Mouse (Mus musculus): ENCODE data around the gene Celf5.
A peak's percentile ranks its signal among the peaks of the same experiment; 100 is the strongest.

Gene Celf5

DNA sequence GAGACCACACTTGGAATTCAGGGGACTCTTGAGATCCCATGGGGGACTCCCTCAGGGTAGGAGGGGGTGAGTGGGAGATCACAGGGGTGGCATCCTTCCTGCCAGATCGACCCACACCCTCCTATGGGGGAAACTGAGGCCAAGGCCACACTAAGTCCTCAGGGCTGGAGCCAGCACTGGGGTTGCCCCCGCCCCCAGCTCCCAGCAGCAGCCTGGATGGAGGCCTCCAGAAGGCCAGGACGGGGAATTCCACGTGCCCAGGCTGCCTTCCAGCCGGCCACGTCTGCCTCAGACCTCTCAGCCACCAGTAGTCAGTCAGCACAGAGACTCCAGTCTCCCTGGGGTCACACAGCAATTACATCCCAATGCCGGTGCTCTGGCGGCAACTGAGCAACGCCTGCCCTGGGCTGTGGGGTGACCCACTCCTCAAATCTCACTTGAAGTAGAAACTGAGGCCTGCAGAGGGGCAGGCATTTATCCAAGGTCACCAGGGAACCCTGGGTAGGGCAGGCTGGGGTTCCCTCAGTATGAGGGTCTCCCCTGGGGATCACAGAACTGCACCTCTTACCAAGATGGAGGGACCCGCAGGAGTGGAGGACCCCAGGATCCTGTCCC is 57.2 kb downstream of the Celf5 start:
- peak; percentile 66 for DNase-seq

DNA sequence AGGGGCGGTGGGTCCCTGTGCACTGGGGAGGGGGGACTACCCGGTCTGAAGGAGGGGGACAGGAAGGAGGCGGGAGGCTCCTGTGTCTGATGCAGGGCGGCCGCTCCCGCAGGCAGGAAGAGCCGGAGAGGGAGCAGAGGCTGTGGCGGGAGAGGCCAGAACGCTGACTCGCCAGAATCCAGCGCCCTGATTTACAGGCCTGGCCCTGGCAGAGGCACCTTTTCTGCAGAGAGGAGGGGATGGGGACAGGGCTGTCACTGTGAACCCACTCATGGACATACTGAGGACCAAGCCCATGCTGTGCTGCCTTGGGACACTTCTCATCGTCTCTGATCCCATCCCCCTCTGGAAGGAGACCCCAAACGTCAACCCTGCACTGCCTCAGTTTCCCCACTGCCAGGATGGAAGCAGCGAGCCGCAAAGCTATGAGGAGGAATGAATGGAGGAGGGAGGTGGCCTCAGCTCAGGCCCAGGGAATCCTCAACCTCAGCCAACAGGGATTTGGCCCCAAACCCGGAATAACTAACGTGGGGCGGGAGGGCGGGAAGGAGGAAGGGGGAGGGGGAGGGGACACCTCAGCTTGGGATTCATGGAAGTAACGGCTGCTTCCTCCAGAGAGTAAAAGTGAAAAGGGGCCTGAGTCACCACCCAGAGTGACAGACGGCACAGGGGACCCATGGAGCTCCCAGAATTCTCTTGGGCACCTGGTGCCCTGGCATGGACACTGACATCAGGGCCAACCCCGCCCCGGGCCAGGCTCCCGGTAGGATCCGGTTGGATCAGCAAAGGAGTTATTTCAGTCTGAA is 58.1 kb downstream of the Celf5 start:
- DNase-seq: peak; percentile 85

DNA sequence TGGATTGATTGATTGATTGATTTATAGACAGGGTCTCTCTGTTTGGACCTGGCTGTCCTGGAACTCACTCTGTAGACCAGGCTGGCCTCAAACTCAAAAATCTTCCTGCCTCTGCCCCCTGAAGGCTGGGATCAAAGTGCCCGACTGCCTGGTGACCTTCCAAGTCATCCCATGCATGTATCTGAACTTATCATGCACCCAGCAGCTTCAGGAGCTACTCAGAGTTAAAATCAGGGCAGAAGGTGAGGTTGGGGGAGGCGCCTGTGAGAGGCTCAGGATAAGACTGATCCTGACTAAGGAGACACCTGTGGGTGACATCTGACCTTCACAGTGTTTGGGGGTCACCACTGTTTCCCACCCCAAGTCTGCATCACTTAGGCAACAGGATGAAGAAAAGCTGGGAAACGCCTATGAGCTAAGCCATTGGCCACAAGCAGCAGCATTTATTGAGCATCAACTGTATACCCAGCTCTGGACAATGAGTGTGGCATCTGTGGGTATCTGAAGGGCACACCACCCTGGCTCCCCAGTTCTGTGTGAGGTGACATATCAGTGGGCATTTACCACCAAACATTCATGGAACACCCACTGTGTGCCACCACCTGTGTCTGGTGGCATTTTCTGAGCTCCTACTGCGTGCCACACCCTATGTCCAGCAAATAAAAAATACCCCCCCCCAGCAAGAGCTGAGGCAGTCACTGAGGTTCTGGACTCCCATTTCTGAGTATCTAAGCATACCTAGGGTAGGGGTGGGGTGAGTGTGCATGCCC is 58.8 kb downstream of the Celf5 start:
- DNase-seq: peak; percentile 27

DNA sequence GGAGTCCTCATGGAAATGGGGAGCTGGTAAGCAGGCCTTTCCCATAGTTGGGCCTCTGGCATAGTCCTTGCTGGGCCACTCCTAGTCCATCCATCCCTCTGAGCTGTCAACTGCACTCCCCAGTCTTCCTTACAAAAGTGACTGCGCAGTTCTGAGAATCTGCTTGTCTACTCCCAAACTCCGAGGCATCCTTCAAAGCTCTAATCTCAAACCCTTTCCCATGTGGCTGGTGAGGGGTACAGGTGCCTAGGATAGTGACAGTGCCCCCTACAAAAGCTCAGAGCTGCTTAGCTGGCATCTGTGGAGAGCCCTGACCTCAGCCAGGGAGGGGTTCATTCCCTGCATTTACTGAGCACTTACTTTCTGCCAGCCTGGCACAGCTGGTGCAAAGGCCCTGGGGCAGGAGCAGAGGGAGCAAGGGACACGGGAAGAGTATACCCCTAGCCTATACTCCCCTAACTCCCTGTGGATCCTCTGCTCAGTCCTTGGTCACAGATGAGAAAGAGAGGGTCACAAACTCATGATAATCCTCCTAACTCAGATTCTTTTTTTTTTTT is 59.8 kb downstream of the Celf5 start:
- peak; percentile 32 for DNase-seq

DNA sequence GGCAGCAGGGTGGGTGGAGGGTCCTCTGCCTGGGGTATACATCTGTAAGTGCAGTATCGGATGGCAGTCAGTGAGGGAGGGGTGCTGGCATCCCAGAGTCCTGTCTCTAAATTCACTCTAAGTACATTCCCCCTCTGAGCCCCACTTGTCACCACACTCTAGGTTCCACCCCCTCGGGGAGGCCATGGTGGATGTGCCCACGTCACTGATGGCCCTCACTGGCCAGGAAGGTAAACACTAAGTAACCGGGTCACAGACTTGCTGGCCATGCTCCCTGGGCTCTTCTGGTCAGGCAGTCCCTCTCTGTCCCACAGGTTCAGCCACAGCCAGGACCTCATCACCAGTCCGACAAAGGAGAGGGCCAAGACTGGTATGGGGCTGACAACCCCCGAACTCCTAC is 60.3 kb downstream of the Celf5 start:
- peak; percentile 39 for DNase-seq

DNA sequence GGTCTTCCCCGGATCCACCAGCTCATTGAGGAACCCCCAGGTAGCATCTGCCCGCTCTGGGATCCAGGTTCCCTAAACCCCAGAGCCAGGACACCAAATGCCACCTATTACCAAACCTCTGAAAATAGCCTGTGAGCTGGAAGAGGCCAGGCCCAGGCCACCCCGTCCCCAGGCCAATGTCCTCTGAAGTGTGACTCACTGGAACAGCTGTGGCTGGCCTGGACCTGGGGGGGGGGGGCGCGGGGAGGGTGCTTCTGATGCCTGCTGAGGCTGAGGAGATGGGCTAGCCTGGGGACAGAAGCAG is 60.8 kb downstream of the Celf5 start:
- DNase-seq: peak; percentile 22

DNA sequence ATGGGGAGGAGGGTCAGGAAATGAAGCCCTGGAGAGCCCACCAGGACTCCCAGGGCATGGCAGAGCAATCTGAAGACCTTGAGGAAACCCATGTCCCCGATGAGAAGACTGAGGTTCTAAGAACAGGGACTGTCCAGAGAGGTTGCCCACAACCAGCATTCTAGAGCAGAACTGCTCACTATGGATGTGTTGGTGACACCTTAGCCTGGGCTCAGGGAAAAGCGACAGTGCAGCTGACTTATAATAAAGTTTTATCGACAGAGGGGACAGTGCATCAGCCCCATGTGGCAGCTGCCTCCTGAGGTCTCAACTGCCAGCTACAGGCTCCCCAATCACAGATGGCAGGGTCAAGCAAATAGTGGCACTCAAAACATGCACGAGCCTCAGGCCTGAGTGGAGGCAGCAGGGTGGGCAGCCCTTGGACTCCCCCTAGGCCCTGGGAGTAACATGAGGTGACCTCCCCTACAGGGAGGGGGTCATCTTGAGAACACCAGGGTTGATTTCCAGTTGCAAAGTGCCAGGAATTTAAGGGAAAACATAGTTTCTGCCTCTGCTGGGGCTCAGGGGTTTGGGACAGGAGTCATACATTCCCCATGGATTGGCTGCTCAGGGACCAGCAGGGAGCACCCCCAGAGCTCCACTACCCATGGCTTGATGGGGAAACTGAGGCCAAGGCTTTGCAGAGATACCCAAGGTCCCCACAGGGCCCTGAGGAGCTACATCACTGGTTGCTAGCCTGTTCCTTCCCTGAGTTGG is 61.3 kb downstream of the Celf5 start:
- DNase-seq: no peak

DNA sequence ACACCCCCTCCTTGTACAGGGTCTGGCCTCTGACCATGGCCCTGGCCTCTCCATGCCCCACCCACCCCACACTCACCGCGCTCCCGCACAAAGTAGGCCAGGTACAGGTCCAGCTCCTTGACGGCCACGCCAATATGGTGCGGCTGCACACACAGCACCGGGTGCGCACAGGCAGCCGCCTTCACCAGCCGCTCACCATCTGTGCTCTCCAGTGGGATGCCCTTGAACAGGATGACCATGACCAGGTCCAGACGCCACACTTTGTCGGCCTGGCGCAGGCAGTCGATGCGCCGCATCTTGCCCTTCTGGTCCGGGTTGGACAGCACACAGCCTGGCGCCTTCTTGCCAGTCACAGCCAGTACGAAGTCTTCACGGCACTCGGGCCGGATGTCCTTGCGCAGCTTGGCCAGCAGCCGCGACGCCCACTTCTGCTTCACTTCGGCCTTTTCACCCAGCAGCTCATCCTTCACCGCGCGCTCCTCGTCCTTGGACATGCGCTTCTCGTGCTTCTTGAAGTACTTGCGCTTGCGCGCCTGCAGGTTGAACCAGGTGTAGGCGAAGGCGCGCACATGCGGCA is 62.2 kb downstream of the Celf5 start:
- DNase-seq: peak; percentile 64

DNA sequence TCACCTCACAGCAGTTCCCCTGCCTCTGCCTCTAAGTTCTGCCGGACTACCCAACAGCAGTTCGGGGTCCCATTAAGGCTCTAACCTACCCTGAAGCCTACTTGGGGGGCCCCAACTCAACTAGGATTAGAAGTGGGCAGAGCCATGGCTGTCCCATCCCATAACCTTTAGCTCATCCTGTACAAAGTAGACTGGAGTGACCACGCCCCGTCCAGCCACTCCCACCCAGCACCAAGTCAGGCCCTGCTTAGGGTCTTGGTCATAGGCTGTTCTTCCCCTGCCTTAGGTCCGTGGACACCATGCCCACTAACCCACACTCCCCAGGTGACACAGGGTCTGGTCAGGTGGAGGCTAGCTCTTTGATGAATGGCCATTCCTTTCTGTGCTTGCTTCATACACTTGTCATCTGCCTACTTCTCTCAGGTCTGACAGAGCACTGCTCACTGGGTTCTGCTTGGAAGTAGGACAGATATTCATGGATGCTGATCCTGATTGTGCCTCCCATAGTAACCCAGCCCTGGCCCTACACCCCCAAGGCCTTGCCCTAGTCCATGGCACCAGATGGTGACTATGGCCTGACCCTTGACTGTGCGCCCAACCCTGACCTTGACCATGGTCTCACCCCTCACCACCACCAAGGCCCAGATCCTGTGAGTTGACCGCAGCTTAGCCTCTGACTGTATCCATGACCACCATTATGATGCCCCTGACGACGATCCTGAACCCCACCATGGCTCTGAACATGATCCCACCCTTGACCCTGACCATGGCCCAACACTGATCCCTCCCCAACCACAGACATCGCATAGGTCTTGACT is 63.2 kb downstream of the Celf5 start:
- DNase-seq: peak; percentile 24

DNA sequence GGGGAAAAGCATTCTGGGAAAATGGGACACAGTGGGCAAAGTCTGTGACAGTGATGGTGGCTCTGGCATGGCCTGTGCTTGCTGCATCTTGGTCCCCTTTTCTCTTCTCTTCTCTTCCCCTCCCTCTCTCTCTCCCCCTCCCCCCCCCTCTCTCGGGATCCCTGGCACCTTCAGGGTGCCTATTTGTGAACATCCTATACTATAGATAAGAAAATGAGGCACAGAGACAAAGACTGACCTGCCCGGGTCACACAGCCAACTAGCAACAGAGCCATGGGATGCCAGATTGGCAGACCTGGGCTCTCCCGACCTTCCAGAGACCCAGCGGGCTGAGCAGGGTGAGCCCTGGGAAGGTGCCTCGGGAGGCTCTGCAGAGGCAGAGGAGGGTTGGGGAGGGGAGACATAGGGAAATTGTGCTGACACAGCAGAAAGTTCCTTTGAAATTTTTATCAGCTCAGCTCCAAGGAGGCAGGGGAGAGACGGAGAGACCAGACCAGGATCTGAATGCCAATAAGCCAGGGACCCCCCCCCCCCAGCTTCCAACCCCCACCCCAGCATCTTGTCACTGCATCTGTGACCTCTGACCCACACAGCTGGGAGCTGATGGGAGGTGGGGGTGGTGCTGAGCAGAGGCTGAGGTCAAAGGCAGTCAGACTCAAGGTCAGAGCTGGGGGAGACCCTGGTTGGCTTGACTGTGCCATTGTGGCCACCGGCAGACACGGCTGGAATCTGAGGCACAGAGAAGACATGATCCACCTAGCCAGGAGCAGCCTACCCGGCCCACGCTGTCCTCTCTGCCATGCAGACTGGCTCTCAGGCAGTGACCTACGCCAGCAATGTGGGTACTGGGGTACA is 64.1 kb downstream of the Celf5 start:
- DNase-seq: peak; percentile 31

DNA sequence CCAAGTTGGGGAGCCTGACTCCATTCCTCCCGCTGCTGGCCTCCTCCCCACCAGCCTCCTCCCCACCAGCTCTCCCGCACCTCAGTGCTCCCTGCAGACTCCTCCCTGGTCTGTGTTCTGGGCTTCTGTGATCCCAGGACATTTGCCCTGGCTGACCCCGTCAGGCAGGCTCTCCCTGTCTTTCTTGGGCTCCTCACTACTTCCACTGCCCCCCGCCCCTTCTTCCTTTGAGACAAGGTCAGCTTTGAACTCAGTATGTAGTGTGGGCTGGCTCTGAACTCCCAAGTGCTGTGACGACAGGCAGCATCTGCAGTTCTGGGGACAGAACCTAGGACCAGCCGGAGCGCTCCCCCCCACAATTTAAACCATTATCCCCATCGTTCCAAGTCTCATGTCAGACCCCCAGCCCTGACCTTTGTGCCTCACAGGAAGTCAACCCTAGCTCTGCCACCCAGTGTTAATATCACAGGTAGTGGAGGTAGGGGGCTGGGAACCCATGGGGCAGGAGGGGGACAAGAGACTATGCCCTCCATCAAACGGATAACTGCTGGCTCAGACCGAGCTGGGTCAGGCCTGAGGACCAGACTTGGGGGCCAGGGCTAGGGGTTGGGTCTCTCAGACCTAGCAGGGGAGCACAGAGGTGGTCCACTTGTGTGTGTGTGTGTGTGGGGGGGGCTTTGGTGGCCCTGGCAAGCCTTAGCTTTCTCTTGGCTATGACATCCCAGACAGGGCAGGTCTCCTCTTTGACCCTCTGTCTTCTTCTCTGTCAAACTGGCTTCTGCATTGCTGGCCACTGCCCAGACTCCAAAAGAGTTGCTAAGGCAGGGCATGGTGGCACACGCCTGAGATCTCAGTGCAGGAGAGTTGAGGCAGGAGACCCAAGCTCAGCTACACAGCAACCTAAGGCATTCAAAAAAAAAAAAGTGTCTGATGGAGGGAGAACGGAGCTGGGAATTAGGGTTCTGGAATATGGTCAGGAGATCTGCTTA is 65.0 kb downstream of the Celf5 start:
- DNase-seq: peak; percentile 47

DNA sequence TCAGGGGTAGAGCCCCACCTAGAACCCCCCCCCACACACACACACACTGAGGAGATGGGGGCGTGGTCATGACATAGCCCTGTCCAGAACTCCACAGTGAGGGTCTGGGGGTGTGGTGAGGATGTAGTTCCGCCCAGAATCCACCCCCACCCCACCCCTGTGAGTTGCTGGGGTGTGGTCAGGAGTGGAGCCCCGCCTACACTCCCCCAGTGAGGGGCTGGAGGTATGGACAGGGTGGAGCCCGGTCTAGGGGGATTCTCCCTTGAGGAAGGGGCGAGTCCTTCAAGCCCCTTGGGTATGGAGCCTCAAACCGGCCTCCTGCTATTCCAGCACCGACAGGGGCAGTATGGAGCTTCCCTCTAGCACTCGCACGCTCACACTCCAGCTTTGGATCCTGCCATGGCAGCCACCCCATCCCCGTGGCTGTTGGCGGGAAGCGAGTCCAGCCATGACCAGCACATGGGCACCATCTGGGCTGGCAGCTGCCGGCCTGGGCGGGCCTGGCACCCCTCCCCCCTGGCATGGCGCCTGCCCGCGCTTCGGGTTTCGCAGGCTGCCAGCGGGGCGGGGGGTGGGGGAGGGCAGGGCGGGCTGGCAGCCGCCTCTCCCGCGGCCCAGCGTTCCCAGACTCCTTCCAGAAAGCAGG is 65.8 kb downstream of the Celf5 start:
- peak; percentile 95 for DNase-seq

DNA sequence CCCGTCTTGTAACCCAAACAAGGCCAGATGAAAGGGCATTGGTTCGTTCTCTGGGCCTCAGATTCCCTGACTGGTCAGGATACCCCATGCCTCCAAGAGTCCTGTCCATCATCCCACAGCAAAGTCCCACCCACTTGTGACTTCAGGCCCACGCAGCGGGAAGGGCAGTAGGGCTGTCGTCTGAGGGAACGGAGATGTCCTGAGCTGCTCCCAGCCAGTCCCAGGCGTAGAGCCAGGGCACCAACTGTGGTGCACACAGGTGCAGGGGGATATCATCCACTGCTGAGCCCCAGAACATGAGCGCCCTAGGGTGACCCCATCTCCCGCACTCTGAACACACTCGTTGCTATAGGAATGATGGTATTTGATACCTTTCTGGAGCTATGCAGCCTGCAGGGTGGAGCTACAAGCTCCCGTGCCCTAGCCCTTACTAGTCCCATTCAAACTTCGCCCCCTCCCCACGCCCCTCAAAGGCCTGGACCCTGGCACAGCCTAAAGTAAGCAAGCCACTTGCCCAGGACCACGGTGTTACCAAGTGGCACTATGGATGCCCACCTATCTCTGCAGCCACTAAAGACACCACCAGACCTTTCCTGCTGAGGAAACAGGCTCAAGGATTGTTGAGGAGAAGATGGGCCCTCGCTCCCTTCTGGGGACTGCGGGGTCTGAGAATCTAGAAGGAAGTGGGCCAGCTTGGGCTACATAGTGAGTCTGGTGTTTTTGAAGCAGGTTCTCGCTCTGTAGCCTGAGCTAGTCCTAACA is 66.8 kb downstream of the Celf5 start:
- no peak for DNase-seq

DNA sequence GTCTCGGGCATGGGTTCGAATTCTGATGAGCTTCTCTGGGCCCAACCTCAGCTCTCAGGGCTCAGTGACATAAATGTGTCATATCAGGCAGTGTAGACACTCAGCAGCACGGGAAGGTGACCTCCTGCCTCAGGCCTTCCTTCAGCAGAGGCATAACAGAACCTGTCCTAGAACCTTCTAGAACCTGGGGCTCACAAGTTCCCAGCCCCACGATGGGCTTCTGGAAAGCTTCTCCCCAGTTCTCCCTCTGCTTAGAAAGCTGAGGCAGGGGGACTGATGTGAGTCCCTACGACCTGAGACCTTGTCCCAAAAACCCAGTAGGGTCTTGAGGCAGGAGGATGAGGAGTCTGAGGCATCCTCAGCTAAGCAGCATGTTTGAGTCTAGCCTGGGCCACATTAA is 67.4 kb downstream of the Celf5 start:
- no peak for DNase-seq

DNA sequence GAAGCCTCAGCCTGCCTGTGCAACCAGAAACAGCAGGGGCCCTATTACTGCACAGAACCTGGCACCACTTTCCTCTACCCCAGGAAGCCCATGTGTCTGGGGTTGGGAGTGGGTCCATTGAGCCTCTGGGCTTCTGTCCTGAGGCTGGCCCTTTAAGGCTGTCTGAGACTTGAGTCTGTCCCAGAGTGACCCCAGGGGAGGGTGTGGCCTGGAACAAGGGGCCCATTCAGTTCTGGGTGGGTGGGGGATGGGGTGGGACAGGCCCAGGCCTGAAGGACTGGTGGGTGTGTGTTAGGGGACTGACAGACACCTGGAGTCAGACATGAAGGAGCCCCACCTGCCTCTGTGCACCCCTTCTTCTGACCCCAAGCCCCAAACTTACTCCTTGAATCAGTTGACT is 67.8 kb downstream of the Celf5 start:
- DNase-seq: no peak

DNA sequence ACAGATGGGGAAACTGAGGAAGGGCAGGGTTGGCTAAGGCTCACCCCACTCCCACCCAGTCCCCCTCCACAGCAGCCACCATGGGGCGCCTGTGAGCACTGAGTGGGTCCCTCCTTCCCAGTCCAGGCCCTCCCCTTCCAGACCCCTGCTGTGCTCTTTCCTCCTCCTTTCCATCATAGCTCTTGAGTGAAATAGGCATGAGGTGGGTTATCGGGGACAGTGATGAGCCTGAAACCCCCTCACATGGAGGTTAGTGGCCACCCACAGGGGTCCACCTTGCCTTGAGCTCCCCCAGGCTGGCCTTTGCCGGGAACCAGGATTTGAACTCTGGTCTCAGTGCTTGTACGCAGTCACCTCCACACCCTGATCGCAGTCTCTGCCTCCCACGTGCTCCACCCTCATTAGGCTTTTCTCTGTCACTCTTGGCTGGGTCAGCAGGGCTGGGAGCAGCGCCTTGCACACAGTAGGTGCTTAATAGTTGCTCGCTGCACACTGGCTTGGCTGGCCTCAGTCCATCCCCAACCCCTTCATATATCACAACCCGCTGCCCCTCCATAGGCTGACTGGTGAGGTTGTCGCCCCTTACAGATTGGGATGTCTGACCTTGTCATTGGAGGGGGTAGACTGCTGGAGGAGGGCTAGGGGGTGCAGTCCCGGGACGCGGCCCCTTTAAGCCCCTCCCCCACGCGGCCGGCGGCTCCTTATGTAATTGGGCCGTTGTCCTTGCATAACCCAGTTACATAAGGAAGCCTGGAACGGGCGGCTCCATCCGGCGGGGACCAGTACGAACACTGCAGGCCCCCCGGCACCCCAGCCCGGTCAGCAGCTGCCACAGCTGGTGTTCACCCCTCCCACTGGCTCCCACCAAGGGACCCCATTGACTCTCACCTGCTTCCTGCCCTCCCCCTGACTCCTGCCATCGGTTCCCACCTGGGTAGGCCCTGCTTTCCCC is 68.9 kb downstream of the Celf5 start:
- DNase-seq: peak; percentile 85
